Mouse (Mus musculus): ENCODE measurements around the gene Acss2.
A peak's percentile ranks its signal among the peaks of the same experiment; 100 is the strongest.
"Not testable (repeated sequence)": the region's sequence is repeated elsewhere in the genome, so short reads cannot be mapped to it uniquely, and the experiment has no call there.

The Acss2 gene

GRCm38 (mm10) chr2:155592137-155592853 is 74.5 kb downstream of the Acss2 start, which contains the start of gene Gss:
TSS of gene Gss (minus strand) at chr2:155592810.
- peak; percentile 97 for DNase-seq

GRCm38 (mm10) chr2:155592854-155593283 is 75.1 kb downstream of the Acss2 start:
- DNase-seq, result no peak

- no peak for DNase-seq
Measured at GRCm38 (mm10) chr2:155595516-155595915, 77.8 kb downstream of the Acss2 start.

- DNase-seq, result no peak
Measured at GRCm38 (mm10) chr2:155603707-155604106, 86.0 kb downstream of the Acss2 start.

DNA sequence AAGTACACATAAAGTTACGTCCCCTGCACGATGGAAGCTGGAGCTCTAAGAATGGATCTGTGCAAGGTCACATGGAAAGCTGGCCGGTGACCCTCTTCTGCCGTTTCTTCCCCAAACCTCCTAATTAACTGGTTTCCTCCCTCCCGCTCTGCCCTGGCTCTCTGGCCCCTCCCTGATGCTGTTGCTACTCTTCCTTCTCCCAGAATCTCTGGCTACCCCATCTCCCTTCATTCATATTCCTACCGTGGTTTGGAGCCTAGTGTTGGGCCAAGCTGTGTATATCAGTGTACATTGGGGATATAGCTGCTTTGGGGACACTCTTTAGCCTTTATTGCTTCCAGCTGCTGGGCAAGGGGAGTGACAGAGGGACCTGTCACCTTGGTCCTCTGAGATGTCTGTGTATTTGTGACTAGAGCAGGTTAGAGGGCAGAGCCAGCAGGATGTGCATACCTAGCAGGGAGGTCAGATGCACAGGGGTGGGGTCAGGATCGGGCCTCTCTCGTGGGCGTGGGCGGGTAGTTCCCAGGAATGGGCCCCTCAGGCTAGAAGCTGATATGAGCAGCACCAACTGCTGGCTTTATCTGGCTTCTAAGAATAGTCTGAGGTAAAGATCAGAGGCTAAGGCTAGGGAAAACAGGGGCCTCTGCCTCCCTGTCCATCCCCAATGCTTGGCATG is 87.0 kb downstream of the Acss2 start:
- no peak for DNase-seq

GRCm38 (mm10) chr2:155605236-155605589 is 87.5 kb downstream of the Acss2 start:
- DNase-seq, result not testable (repeated sequence)

DNA sequence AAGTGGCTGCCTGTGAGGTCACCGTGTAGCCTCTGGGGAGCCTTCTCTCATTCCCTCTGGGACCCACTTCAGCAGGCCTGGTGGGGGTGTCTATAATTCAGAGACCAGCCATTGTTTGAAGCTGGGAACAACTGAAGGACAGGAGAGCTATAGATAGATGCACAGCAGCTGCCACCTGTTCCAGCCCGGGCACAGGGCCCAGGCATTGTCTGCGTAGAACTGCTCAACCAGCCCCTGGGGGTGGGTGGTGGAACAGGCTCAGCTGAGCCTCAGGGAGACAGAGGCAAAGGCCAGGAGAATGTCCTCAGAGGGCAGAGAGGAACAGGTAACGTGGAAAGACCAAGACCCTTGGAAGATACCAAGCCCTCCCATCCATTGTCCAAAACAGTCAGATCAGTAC is 88.6 kb downstream of the Acss2 start:
- no peak for DNase-seq

DNA sequence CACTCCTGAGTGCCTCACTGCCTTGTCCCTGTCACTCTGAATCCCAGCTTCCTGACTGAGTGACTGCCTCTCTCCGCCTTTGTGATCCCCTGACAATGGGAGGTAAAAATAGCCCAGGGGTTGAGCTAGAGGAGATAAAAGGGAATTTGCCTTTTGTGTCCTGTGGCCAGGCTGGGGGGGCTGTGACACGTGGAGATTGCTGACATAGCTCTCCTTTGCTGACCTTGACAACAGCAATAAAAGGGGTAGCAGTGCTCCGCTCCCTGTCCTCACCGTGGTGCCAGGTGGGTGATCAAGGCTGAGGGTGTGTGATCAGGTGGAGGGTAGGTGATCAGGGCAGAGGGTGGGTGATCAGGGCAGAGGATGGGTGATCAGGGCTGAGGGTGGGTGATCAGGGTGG is 93.2 kb downstream of the Acss2 start, which contains the start of gene Myh7b:
TSS of gene Myh7b (plus strand) at position 235 of the 400 bp plus-strand sequence.
- no peak for DNase-seq

DNA sequence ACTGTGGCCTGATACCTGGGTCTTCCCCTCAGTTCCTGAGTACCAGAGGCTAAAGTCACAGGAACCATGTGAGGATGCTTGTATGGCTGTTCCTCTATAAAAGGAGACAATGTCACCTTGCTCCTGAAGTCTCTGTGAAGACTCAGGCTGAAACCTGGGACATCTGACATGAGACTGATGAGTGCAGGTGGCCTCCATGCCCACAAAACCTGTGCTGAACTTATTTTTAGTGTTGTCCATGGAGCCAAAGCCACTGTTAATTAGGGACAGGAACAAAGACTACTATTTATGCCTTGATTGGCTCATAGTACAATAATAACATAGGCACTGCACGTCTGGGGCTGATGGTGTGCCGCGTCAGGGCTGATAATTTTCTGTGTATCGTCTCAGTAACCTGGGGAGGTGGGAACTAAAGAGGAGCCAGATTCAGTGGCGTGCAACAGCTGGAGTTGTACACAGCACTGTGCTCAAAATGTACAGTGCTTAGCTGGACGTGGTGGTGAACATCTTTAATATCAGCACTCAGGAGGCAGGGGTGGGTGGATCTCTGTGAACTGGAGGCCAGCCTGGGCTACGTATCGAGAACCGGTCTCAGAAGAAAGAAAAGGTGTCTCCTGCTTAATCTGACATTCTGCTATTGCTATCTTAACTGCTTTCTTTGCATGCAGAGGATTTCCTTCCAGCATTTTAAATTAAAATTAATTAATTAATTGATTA is 94.2 kb downstream of the Acss2 start:
- no peak for DNase-seq

- DNase-seq, result peak; percentile 75
Measured at GRCm38 (mm10) chr2:155613326-155613755, 95.6 kb downstream of the Acss2 start.

DNA sequence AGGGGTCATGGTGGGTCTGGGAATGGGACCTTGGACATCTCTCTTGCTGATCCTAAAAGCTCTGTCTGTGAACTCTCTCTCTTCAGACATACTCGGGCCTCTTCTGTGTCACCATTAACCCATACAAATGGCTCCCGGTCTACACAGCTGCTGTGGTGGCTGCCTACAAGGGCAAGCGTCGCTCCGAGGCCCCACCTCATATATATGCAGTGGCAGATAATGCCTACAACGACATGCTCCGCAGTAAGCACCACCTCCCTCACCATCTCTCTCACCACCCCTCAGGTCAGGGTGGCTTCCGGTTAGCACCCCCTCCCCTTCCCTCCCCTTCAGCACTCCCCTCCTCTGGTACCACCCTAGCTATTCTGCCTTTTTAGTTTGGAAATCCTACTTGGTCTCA is 96.2 kb downstream of the Acss2 start:
- no peak for DNase-seq

DNA sequence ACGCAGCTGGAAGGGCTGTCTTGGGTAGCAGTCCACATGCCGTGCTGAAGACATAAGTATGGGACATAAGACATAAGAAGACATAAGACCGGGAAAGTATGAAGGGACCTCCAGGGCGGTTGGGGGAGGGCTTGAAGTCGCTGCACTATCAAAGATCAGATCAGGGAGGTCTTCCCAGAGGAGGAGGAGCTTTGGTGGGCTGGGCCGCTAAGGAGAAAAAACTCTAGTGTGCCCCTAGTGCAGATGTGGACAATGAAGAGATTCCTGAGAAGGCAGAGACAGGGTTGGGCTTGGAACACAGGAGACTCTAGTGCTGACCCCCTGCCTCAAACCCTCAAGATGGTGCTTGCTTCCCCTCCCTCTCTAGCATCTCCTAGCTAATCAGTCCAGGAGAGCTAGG is 99.2 kb downstream of the Acss2 start:
- no peak for DNase-seq

GRCm38 (mm10) chr2:155619817-155620216 is 102.1 kb downstream of the Acss2 start:
- DNase-seq, result peak; percentile 93

DNA sequence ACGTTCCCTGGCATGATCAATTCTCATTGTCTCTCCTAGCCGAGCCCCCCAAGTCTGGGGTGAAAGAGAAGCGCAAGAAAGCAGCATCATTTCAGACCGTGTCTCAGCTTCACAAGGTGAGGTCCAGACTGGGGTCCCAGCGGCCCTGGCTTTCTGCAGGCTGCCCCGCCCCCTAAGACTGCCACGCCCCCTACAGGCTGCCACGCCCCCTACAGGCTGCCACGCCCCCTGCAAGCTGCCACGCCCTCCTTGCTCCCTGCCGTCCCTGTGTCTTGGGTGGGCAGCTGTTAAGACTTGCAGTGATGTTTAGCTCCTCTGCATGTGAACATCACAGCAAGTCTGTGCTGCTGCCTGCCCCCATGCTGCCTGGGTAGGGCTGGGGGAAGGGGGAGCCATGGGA is 104.9 kb downstream of the Acss2 start:
- no peak for DNase-seq

DNA sequence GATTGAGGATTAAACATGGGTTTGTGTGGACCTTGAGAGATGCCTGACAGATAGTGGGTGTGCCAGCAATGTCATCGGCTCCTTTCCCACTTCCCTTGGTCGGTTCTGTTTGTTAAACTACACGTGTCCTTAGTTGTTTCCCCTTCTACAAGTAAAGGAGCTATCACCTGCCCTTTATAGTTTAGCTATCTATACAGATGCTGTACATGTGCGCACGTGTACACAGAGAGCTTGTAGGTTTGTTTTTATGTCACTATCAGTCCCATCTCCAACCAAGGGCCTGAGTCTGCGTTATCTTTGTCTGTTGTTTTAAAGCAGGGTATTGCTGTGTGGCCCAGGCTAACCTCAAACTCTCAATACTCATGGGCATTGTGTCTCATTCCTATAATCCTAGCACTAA is 106.2 kb downstream of the Acss2 start:
- DNase-seq, result no peak

- DNase-seq, result peak; percentile 52
Measured at GRCm38 (mm10) chr2:155624730-155625129, 107.0 kb downstream of the Acss2 start.

- no peak for DNase-seq
Measured at GRCm38 (mm10) chr2:155626277-155626676, 108.5 kb downstream of the Acss2 start.

GRCm38 (mm10) chr2:155627030-155627738 is 109.4 kb downstream of the Acss2 start:
- DNase-seq, result peak; percentile 80

GRCm38 (mm10) chr2:155628112-155628511 is 110.4 kb downstream of the Acss2 start:
- no peak for DNase-seq

GRCm38 (mm10) chr2:155628519-155628918 is 110.8 kb downstream of the Acss2 start:
- DNase-seq, result no peak

DNA sequence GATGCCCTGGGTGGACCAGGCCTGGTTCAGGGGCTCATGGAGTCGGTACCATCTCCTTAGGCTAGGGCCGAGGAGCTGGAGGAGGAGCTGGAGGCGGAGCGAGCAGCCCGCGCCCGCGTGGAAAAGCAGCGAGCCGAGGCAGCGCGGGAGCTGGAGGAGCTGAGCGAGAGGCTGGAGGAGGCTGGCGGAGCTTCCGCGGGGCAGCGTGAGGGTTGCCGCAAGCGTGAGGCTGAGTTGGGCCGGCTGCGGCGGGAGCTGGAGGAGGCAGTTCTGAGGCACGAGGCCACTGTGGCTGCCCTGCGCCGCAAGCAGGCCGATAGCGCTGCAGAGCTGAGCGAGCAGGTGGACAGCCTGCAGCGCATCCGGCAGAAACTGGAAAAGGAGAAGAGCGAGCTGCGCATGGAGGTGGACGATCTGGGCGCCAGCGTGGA is 111.5 kb downstream of the Acss2 start:
- no peak for DNase-seq

DNA sequence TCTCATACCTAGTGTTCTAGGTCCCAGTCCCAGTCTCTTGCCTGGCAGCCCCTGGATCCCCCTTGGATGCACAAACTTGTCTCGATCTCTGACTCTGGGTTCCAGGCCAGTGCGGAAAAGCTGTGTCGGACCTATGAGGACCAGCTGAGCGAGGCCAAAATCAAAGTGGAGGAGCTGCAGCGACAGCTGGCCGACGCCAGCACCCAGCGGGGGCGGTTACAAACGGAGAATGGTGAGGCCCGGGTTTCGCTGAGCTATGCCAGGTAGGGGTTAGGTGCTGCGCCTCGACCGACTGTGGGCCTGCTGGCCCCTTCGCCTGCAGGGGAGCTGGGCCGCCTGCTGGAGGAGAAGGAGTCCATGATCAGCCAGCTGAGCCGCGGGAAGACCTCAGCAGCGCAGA is 112.4 kb downstream of the Acss2 start:
- no peak for DNase-seq
